Mouse (Mus musculus) cerebellum, adult 8-10 months (tissue): ENCODE results near the gene Snrnp200.
"Not testable (repeated sequence)": the region's sequence is repeated elsewhere in the genome, so short reads cannot be mapped to it uniquely, and the experiment has no call there.

Source experiments
- DNase-seq: peaks from one replicate; pipeline ENCODE4 v3.0.0; 2022

Snrnp200 gene

GRCm38 (mm10) chr2:127207547-127208451 lies at the start of gene Snrnp200, which contains the start of gene 1810024B03Rik:
TSS of gene Snrnp200 (plus strand) at chr2:127208386.
TSS of gene 1810024B03Rik (minus strand) at chr2:127208280.
- DNase-seq: peak; percentile 94

- no peak for DNase-seq
These were observed 42.5 kb upstream of the Snrnp200 start for GRCm38 (mm10) chr2:127165675-127166074.

GRCm38 (mm10) chr2:127166261-127166660 lies 41.9 kb upstream of the Snrnp200 start:
- DNase-seq: peak; percentile 23

GRCm38 (mm10) chr2:127182598-127183381 lies 25.4 kb upstream of the Snrnp200 start:
- peak; percentile 80 for DNase-seq

GRCm38 (mm10) chr2:127189574-127189973 lies 18.6 kb upstream of the Snrnp200 start:
- no peak for DNase-seq

GRCm38 (mm10) chr2:127204932-127205331 lies 3.3 kb upstream of the Snrnp200 start:
- peak; percentile 62 for DNase-seq

GRCm38 (mm10) chr2:127205936-127206335 lies 2.2 kb upstream of the Snrnp200 start:
- not testable (repeated sequence) for DNase-seq

- DNase-seq: no peak
These were observed 1.3 kb upstream of the Snrnp200 start for GRCm38 (mm10) chr2:127206916-127207315.

- DNase-seq: no peak
These were observed 225 bp downstream of the Snrnp200 start for GRCm38 (mm10) chr2:127208452-127208769.

GRCm38 (mm10) chr2:127210701-127211100 lies 2.5 kb downstream of the Snrnp200 start:
- no peak for DNase-seq

- no peak for DNase-seq
These were observed 9.6 kb downstream of the Snrnp200 start for GRCm38 (mm10) chr2:127217746-127218145.

GRCm38 (mm10) chr2:127225261-127225660 lies 17.1 kb downstream of the Snrnp200 start:
- DNase-seq: no peak

- DNase-seq: no peak
These were observed 29.9 kb downstream of the Snrnp200 start for GRCm38 (mm10) chr2:127237897-127238610.

- DNase-seq: no peak
These were observed 31.9 kb downstream of the Snrnp200 start for GRCm38 (mm10) chr2:127240065-127240464.

- peak; percentile 95 for DNase-seq
These were observed 39.6 kb downstream of the Snrnp200 start, which contains the start of the genes Ciao1 and Tmem127 for GRCm38 (mm10) chr2:127247592-127248333. TSS of gene Ciao1 (minus strand) at chr2:127247816. TSS of gene Tmem127 (plus strand) at chr2:127247908.

- DNase-seq: peak; percentile 52
These were observed 40.3 kb downstream of the Snrnp200 start for GRCm38 (mm10) chr2:127248334-127249004.

- no peak for DNase-seq
These were observed 42.3 kb downstream of the Snrnp200 start for GRCm38 (mm10) chr2:127250291-127251008.

GRCm38 (mm10) chr2:127251457-127251856 lies 43.3 kb downstream of the Snrnp200 start:
- no peak for DNase-seq

GRCm38 (mm10) chr2:127251880-127252527 lies 43.8 kb downstream of the Snrnp200 start:
- no peak for DNase-seq

- DNase-seq: no peak
These were observed 44.6 kb downstream of the Snrnp200 start for GRCm38 (mm10) chr2:127252787-127253186.
